Mouse (Mus musculus) intestine, postnatal 0 days (tissue): ENCODE data around the gene Bcas3. TPM values are rescaled to one million over a fixed set of nuclear protein-coding genes. Genes with fewer than 3 reads are reported as not detected.
A peak's percentile ranks its signal among the peaks of the same experiment; 100 is the strongest.

Experiments used
- ATAC-seq: fragments of 200-750 bp; cut with Nextera tagmentation; 2 replicates; pipeline ENCODE4 v1.8.0; 2017; ENCODE audit warnings: mild to moderate bottlenecking, moderate TSS enrichment, moderate library complexity
- H3K27ac ChIP-seq: fragments of 300-500 bp; sonication (generic); 2 replicates; pipeline ENCODE4 v1.5.1; 2014; ENCODE audit warnings: mild to moderate bottlenecking, low read depth, low read length, moderate library complexity
- H3K27me3 ChIP-seq: fragments of 300-500 bp; sonication (generic); replicated peaks from 2 replicates; pipeline ENCODE4 v1.6.1; 2014; ENCODE audit warnings: low read length, mixed read lengths; ENCODE audit not compliant: control insufficient read depth, insufficient read depth
- H3K36me3 ChIP-seq: fragments of 300-500 bp; sonication (generic); 2 replicates; pipeline ENCODE4 v1.6.1; 2014; ENCODE audit warnings: mild to moderate bottlenecking, moderate library complexity; ENCODE audit not compliant: control insufficient read depth, insufficient read depth
- H3K4me1 ChIP-seq: fragments of 300-500 bp; sonication (generic); replicated peaks from 2 replicates; pipeline ENCODE4 v1.6.1; 2014; ENCODE audit warnings: antibody characterized with exemption, low read length, mixed read lengths; ENCODE audit not compliant: control insufficient read depth, insufficient read depth
- H3K4me2 ChIP-seq: fragments of 300-500 bp; sonication (generic); replicated peaks from 2 replicates; pipeline ENCODE4 v1.6.1; 2014; ENCODE audit warnings: low read depth, mild to moderate bottlenecking, moderate library complexity
- H3K4me3 ChIP-seq: fragments of 300-500 bp; sonication (generic); 2 replicates; pipeline ENCODE4 v1.5.1; 2014; ENCODE audit warnings: low read depth, low read length
- H3K9ac ChIP-seq: fragments of 300-500 bp; sonication (generic); 2 replicates; pipeline ENCODE4 v1.6.1; 2014; ENCODE audit warnings: mild to moderate bottlenecking, low read depth, low read length
- H3K9me3 ChIP-seq: fragments of 300-500 bp; sonication (generic); 2 replicates; pipeline ENCODE4 v1.6.1; 2016; ENCODE audit warnings: mixed run types; ENCODE audit not compliant: control insufficient read depth
- CTCF ChIP-seq: sonication (generic); IDR thresholded peaks from 2 replicates; pipeline ENCODE4 v1.5.1; 2016; ENCODE audit warnings: low read depth, mild to moderate bottlenecking, control low read depth, antibody characterized with exemption, moderate library complexity
- WGBS: fragments of 180-500 bp; shearing (Covaris S2); extraction: QIAGEN DNeasy Blood & Tissue Kit; methylation state at CpG from one replicate; pipeline ENCODE4 v1.1.7; 2014; 5-methylcytosine and 5-hydroxymethylcytosine counted together
- polyA plus RNA-seq: library from polyadenylated mRNA; unstranded; fragments of >200 nt; fragmentation: Nextera tagmentation; extraction: Ambion mirVana; gene quantifications from 2 replicates; pipeline ENCODE4 v1.2.1, GENCODE M21; 2015

The Bcas3 gene
- polyA plus RNA-seq, 1 experiment from 2014 or later = 17.2 TPM

DNA sequence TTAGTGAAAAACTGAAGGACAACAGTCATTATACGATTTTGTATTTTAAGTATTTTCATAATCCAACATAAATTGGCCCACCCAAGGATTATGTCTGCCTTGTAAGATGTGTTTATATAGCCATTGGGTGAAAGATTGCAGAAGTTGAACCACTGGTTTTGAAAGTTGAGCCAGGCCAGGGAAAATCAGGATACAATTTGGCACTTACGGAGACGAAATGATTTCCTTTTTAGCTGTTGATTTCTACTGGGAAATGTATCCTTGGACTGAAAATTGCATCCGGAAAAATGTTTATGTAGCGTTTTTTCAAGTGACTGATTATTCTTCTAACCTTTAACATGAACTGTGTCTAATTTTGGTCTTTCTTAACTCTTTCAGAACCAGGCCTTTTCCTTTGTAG is 260.1 kb downstream of the Bcas3 start:
- H3K27ac ChIP-seq = no peak overlapping the region

DNA sequence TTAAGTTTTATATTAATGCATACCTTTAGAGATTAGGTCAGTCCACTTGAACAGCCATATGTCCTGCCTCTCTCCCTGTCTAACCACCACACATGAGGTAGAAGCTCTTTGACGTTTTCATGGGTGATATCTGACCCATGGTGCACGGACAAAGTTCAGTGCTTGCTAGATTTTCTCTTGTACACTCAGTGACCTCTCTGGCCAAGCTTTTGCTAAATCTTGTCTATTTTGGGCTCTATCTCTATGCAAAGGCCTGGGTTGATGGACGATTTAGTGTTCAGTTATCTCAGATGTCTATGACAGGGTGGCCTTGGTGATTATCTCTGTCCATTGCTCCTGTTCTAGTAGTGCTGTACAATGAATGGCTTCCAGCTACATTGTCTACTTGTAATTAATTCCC is 260.6 kb downstream of the Bcas3 start:
- Histone ChIP-seq H3K27ac (no peak overlapping the region), H3K4me1 (no peaks in the 10 kb centered on the region), H3K27me3 (no peaks in the 10 kb centered on the region), H3K4me3 (no peak overlapping the region), H3K36me3 (no peaks in the 10 kb centered on the region), H3K4me2 (no peak overlapping the region), H3K9me3 (no peaks in the 10 kb centered on the region), H3K9ac (no peak overlapping the region)
- 37% methylated on average over 3 of the region's 3 CpGs for WGBS
- TF ChIP-seq CTCF = no peak
- no peak for ATAC-seq

More for the DNA sequence above, 260.1 kb downstream of the Bcas3 start:
- ATAC-seq = no peak
- Histone ChIP-seq H3K27me3 (no peaks in the 10 kb centered on the region), H3K4me3 (no peak overlapping the region), H3K9ac (no peak overlapping the region), H3K36me3 (no peaks in the 10 kb centered on the region), H3K9me3 (no peaks in the 10 kb centered on the region), H3K4me2 (no peak overlapping the region), H3K4me1 (no peaks in the 10 kb centered on the region)
- 42% methylated on average over 5 of the region's 5 CpGs for WGBS
- no peak for TF ChIP-seq CTCF

DNA sequence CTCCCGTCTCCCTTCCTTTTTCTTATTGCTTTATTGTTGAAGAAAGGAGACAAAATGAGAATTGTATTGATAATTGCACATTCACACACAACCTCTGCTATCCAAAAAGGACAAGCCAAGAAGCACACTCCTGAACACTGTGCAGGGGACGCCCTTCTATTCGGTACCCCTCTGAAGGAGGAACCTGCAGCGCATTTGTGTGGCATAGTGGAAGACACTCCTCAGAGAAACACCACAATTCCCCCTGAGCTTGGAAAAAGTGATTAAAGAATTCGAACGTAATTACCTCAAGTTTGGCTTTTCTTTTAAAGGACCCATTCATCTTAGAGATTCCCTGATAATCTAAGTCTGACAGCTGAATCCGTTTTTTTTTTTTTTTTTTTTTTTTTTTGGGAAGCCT is 261.5 kb downstream of the Bcas3 start:
- whole genome bisulfite sequencing = 76% methylated on average over 7 of the region's 7 CpGs

GRCm38 (mm10) chr11:85615421-85615820 is 262.5 kb downstream of the Bcas3 start:
- no peak for TF ChIP-seq CTCF
- no peak for ATAC-seq
- H3K4me3 ChIP-seq = no peak overlapping the region
- no peak overlapping the region for H3K9ac ChIP-seq
- 64% methylated on average over 7 of the region's 7 CpGs for WGBS
- no peaks in the 10 kb centered on the region for H3K9me3 ChIP-seq
- no peaks in the 10 kb centered on the region for H3K36me3 ChIP-seq
- no peak overlapping the region for H3K4me2 ChIP-seq
- no peak overlapping the region for H3K27ac ChIP-seq
- H3K27me3 ChIP-seq = no peaks in the 10 kb centered on the region
- no peaks in the 10 kb centered on the region for H3K4me1 ChIP-seq

More for the DNA sequence above, 261.5 kb downstream of the Bcas3 start:
- Histone ChIP-seq H3K4me3 (no peak overlapping the region), H3K4me1 (no peaks in the 10 kb centered on the region), H3K4me2 (no peak overlapping the region), H3K9ac (no peak overlapping the region), H3K27ac (no peak overlapping the region), H3K9me3 (no peaks in the 10 kb centered on the region), H3K36me3 (no peaks in the 10 kb centered on the region), H3K27me3 (no peaks in the 10 kb centered on the region)
- TF ChIP-seq CTCF = no peak
- no peak for ATAC-seq

DNA sequence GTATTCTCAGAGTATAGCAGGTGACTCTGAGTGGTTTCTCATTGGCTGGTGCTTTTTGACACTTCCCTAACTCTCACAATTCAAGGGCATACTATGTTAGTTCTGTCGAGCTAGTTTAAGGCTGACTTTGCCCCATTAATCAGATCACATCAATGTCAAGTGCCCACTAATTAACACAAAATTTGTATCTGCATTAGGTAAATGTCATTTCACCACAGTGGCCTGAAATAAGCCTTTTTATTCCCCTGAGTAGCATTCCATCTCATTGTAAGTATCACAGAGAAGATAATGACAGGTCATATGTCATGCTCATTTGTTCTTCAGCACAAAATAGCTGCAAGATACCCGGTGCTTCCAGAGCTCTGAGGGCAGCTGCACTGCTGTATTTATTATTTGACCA is 268.5 kb downstream of the Bcas3 start:
- Histone ChIP-seq H3K4me3 (no peak overlapping the region), H3K4me1 (no peaks in the 10 kb centered on the region)
- WGBS = 34% methylated on average over 2 of the region's 2 CpGs

DNA sequence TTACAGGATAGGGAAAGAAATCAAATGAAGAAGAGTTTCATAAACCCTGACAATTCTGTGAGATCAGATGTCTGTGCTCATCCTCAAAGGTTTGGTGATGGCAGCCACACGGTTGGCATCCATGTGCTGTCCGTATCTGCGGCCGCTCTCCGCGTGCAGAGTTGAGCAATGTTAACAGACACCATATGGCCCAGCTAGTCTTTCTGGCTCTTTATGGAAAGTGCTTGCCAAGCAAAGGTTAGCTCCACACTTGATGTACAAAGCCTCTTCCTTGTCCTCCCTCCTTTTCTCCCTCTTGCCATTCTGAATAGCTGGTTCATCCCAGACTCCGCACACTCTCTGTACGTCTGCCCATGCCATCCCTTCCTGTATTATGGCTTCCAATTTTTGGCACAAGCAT is 269.0 kb downstream of the Bcas3 start:
- no peaks in the 10 kb centered on the region for H3K9me3 ChIP-seq
- no peaks in the 10 kb centered on the region for H3K27me3 ChIP-seq
- H3K4me3 ChIP-seq = no peak overlapping the region
- H3K9ac ChIP-seq = no peak overlapping the region
- H3K4me2 ChIP-seq = no peak overlapping the region
- TF ChIP-seq CTCF = no peak
- no peaks in the 10 kb centered on the region for H3K4me1 ChIP-seq
- ATAC-seq = no peak
- no peaks in the 10 kb centered on the region for H3K36me3 ChIP-seq
- H3K27ac ChIP-seq = no peak overlapping the region
- 78% methylated on average over 8 of the region's 8 CpGs for WGBS

More for the DNA sequence above, 268.5 kb downstream of the Bcas3 start:
- no peak for TF ChIP-seq CTCF
- Histone ChIP-seq H3K4me2 (no peak overlapping the region), H3K36me3 (no peaks in the 10 kb centered on the region), H3K27me3 (no peaks in the 10 kb centered on the region), H3K27ac (no peak overlapping the region), H3K9me3 (no peaks in the 10 kb centered on the region), H3K9ac (no peak overlapping the region)
- ATAC-seq = no peak

DNA sequence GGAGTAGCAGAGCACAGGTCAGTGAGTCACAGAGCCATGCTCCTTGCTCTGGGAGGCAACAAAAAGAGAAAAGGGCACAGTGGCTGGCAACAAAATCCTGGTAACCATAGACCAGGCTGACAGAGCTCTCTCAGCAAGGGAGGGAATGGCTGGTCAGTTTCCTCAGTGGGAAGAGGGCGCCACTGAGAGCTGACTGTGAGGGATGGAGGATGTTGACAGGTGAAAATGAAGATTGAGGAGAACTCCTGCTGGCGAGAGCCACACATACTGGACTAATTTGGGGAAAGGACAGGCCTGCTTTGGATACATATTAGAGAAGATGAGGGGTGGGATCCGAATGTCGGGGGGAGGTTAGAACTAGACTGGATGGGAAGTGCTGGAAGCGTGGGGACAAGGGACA is 272.2 kb downstream of the Bcas3 start:
- H3K4me3 ChIP-seq = no peak overlapping the region
- 85% methylated on average over 5 of the region's 5 CpGs for WGBS
- no peaks in the 10 kb centered on the region for H3K36me3 ChIP-seq
- no peak overlapping the region for H3K27ac ChIP-seq
- no peak overlapping the region for H3K4me2 ChIP-seq
- ATAC-seq = no peak
- no peaks in the 10 kb centered on the region for H3K4me1 ChIP-seq
- no peaks in the 10 kb centered on the region for H3K27me3 ChIP-seq
- H3K9ac ChIP-seq = no peak overlapping the region
- no peaks in the 10 kb centered on the region for H3K9me3 ChIP-seq
- peak; percentile 34 for TF ChIP-seq CTCF
